Mouse (Mus musculus) ovary, postnatal 36 days (tissue): ENCODE data around the gene Gucy2g.

Experiments used
- DNase-seq: peaks from one replicate; pipeline ENCODE4 v3.0.0; 2022; ENCODE audit warnings: low spot score, mixed read lengths

Gucy2g gene

DNA sequence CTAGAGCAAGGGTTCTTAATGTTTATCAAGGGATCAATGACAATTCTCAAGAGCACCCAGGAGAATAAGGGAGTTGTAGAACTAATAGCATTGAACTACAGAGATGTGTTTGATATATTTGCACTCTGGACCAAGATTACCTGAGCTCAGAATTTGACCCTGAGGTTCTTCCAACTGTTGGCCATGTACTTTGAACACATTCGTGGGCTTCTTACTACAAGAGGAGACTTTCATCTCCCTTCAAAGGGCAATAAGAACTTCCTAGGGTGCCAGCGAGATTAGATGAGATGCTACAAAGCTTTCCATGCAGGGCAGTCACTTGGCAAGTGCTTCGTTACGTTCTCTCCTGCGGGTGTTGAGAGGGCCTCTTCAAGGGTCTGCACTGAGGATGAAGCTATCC is 6.5 kb upstream of the Gucy2g start:
- no peak for DNase-seq

DNA sequence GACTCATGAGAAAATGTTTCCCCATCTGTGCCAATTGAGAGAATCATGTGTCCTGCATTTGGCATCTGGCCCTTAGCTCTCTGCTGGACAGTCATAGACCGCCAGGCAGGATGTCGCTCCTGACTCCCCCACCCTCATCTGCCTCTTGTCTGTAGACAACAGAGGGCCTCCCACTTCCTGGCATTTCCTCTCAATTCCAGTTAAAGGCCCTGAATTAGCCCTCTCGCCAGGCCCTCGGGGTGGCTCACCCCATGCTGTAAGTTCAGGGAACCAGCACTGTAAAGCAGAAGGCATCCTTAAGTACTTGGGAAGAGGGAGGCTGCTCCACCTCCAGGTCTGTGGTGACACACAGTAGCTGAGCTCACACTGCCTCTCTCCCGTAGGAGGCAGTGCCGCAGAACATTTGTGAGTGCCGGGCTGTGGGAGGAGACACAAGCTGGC is 3.8 kb upstream of the Gucy2g start:
- DNase-seq = peak; percentile 29

DNA sequence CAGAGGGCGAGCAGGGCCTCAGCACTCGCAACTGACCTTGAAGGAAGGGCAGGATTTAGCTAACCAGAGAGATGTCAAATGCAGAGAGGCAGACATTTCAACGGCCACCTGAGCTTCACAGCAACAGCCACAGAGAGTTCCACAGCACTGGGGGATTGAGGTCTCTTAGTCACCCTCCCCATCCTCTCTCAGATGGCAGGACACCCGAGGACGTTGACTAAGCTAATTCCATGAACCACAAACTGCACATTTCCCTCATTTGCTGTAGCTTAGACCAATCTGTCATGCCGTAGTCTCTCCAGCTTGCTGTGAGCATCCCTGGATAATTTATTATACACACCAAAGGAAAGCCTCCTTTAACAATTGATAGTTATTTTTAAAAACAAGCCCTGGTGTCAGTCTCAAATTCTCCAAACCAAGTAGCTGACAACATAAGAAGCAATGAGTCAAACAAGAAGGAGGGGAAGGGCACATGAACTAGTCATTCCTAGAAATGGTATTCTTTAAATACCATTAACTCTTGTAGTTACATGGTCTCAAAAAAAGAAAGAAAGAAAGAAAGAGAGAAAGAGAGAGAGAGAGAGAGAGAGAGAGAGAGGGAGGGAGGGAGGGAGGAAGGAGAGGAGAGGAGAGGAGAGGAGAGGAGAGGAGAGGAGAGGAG is 1.1 kb downstream of the Gucy2g start:
- DNase-seq = no peak

DNA sequence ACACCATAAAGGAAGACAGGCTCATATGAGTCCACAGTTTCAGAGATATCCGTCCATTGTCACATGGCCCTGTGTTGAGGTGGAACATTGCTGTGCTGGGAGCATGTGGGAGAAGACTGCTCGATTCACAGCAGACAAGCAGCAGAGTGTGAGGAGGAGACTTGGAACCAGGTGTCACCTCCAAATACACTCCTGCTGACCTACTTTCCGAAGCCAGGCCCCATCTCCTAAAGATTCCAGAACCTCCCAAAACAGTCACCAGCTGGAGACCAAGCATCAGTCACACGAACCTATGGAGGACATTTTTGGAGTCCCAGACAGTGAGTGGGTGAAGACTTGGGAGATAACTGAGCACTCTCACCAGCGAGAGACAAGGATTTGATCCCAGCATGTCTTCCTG is 4.5 kb downstream of the Gucy2g start:
- DNase-seq = no peak

DNA sequence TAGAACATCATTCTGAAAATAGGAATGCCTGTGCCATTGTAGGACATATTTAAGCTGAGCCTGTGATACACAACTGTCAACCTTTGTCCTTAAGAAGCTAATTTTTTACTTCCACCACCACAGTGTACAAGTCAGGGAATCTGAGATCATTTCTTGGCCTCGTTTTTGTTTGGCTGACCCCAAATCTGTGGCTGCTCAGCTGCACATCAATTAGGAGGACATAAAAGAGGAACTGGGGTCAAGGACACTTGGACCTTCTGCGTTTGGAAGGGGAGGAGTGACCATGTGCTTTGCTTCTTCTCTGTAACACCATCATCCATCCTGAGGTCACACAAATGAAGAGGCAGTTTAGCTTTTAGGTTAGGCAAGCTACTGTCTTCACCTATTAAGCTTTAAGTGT is 5.0 kb downstream of the Gucy2g start:
- DNase-seq = no peak

DNA sequence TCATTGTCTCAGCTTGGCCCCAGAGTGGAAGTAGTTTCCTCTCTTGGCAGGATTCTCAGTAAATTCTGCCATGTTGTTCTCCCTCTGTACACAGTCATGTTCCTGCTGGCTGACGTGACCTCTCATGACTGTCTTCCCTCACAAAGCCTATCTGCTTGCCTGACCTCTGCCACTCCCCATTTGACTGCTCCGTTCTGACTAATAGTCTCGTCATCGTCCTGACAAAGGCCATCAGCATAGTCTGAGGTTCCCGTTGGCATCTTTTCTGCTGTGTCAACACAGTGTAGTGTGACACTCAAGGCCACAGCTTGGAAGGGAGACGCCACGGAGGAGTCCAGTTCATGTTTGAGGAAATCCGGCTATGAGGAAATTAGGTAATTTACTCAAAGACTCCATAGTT is 8.9 kb downstream of the Gucy2g start:
- DNase-seq = no peak

DNA sequence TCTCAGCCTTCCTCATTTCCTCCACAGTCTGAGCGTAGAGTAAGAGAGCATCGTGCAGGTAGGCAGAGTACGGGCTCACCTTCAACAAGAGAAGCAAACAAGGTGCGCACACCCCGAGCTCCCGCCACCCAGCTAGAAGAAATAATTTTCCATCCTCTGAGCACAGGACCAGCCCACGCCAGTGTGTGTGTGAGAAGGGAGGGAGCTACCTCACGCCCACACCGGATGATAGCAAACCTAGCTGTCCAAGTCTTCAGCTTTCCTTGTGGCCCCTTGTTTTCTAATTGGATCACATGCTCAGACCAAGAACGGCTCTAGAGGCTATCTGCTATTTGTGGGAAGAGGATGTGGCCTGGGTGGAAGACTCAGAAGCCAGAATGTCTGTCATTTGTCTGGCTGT is 10.0 kb downstream of the Gucy2g start:
- DNase-seq = no peak

DNA sequence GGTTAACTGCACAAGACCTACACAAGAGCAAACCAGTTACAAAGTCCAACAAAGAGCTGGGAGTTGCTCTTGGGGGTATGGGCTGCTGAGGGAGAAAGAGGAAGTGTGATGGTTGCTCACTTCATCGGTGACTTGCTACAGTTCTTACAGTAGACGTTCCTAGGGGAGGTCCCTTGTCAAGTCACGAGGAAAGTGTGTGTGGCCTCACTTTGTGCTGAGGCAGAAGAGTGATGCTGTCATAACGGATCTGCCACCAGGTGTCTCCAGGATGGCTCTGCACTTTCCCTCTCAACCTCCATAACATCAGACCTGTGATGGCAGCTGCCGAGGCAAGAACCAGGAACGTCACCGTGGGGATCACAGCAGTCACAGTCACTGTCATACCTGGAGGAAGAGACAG is 13.9 kb downstream of the Gucy2g start:
- DNase-seq = no peak

DNA sequence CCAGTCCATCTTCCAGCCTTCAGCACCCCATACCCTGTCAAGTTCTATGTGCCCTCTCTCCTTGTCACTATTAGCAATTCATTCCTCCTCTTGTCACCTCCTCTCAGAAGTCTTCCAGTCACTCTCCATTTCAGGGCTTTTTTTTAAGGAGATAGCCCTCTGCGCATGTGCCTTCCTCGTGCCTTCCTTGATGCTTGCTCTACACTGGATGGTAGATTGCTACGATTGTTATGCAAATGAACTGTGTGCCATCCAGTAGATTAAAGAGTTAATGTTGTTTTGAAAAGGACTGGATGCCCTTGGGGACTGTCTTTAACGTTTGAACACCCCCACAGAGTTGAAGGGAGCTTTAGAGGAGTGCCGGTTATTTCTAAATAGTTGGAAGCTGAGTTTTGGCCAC is 14.4 kb downstream of the Gucy2g start:
- no peak for DNase-seq

DNA sequence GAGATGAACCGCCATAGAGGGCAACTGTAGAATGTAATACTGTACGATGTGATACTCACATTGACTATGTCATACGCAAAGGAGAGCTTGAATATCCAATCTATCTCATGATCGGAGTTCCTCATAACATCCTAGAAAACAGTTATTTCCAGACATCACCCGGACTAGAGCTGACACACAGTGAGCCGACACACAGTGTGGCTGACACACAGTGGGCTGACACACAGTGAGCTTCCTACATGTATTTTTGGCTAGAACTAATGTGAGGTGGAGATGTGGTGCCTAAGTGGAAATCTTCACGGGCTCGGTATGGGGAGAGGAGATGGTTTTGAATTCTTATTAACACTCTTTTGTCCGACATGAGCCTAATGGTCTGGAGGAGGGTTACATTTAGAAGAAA is 18.8 kb downstream of the Gucy2g start:
- DNase-seq = no peak

DNA sequence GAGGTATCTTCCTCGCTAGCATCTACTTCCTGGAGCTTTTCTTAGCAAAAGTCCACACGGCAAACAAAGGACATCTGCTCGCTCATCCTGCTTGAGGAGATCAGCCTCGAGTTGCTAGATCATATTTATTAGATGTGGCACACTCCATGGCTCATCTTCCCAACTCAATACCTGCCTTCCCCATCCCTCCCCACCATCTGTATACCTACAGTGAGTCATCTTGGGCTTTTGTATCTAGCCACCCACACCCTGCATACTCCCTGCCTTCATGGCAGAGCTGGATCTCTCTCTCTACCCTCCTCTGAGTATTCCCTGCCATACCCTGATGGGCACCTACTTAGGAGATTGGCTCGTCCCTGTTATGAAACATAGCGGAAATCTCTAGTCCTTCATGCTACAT is 19.8 kb downstream of the Gucy2g start:
- no peak for DNase-seq

DNA sequence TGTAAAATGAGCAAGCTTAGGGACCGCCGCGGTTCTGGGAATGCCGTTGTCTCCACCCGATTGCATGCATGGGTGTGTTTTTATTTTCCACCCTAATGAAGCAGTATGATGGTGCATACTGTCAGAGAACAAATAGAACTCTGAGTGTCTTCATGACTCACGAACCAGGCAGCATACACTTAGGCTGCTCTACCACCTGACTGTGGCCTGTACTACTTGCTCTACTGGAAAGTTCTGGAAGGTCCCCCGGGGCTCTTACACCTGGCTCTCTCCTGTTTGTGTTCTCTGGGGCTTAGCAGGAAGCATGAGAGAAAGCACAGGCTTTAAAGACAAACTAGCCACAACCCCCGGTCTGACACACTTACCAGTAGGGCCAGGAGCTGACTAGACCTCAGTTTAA is 21.7 kb downstream of the Gucy2g start:
- no peak for DNase-seq

DNA sequence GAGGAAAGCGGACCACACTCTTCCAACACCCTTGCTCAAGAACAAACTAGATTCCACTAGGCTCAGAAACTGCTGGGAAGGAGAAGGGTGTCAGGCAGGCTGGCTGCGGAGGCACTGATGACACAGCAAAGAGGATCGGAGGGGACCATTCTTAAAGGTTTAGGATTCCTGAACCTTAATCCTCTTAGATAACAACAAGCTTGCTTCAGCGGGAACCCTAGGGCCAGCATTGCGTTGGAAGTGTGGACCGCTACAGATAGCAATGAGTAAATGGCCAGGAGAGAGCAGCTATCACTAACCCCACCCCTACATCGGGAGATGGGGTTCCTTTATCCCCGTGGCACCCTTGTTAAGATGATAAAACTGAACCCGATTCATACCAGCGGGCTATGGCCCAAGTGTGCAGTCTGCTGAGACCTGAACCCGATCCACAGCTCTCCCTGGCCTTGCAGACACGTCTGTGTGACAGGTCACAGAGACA is 22.3 kb downstream of the Gucy2g start:
- DNase-seq = no peak

DNA sequence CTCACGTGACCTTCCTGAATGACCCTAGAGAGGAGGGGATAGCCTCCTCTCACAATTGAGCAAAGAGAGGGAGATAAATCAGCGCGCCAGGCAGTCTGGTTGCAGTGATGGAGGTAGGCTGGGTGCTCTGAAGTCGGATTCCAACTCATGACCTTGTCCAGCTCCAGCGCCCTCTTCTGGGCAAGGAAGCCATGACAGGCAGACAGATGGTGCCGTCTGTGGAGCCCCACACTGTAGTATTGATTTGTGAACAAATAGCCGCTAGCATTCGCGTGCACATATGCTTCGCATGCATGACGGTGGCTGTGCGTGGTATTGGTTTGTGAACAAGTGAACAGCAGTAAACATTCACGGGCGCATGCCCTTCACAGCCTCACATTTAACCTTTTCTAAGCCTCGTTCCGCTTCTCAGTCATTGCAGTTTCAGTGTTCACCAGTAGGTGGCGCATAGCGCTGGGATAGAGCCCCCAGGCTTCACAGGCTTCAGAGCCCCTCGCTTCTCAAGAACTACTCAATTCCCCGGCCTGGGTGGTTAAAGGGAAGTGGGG is 22.8 kb downstream of the Gucy2g start:
- DNase-seq = peak; percentile 80

DNA sequence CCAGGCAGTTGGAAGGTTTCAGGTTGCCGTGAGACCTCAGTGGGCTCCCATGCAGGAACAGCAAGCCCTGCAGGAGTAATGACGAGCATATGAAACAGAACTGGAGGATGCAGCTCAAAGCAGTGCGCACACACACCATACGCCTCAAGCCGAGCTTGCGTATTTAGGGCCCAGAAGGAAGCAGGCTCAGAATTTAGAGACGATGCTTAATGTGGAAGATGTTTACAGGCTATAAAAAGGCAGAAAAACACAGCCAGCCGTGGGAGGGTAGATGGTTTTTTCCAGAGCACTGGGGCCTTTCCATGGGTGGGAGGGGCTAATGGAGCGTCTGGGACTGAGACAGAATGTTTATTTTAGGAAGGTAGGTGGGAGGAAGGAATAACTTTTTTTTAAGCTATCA is 23.7 kb downstream of the Gucy2g start:
- no peak for DNase-seq

DNA sequence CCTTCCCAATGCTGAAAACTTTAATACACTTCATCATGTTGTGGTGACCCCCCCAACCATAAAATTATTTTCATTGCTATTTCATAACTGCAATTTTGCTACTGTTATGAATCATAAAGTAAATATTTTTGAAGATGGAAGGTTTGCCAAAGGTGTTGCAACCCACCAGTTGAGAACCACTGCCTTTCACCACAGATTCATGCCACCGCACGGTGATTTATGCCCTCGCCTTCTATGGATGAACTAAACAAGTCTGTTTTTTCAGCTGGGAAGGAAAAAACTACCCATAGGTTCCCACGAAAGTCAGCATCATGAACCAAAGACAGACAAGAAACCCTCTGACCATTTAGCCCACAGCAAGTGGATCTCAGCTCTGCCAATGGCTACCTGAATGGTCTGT is 24.2 kb downstream of the Gucy2g start:
- DNase-seq = no peak

DNA sequence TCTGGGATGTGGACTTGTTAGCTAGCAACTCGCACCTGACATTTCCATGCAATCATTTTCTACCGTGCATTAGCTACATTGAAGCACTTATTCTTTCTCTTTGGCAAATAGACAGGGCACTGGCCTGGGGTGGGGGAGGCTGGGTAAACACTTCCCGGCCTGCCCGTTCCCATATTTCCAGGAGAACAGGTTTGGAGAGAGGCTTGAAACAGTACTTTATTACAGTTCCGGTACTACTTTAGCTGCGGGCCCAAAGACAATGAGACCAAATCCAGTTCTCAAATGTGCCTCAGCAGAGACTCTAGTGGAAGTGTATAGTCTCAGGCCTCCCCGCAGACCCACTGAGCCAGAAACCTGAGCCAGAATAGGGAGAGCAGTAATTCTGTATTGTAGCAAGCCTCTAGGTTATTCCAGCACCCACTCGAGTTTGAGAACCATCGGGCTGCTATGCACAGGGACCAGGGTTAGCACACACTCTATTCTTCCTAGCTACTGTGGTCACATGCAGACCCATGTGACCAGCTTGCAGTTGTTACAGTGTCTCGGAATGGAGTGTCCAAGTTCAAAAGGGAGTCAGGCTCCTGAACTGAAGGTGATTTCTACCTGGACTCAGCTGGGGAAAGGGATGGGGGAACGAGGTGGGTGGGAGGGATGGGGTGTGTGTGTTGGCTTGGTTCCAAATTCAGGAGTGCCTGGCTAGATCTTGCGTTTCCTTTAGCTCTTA is 27.3 kb downstream of the Gucy2g start:
- no peak for DNase-seq

DNA sequence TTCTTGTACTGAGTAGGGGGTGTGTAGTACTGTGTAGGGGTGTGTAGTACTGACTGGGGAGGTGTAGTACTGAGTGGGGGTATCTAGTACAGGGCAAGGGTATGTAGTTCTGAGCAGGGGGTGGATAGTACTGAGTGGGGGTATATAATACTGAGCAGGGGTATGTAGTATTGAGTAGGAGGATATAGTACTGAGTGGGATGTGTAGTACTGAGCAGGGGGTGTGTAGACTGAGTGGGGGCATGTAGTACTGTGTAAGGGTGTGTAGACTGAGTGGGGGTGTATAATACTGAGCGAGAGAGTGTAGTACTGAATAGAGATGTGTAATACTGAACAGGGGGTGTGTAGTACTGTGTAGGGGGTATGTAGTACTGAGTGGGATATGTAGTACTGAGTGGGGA is 29.3 kb downstream of the Gucy2g start:
- DNase-seq = no peak

DNA sequence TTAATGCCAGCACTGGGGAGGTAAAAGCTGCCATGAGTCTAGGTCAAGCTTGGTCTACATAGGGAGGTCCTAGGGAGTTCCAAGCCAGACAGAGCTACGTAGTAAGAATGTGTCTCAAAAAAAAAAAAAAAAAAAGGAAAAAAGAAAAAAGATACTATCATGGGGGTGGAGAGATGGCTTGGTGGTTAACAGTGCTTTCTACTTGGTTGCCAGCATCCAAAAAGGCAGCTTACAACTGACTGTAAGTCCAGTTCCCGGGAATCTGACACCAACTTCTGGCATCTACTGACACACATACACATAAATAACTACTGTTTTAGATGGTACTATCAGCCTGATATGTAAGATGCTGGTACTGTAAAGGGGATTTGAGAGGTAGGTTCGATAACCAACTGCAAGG is 32.0 kb downstream of the Gucy2g start:
- no peak for DNase-seq

DNA sequence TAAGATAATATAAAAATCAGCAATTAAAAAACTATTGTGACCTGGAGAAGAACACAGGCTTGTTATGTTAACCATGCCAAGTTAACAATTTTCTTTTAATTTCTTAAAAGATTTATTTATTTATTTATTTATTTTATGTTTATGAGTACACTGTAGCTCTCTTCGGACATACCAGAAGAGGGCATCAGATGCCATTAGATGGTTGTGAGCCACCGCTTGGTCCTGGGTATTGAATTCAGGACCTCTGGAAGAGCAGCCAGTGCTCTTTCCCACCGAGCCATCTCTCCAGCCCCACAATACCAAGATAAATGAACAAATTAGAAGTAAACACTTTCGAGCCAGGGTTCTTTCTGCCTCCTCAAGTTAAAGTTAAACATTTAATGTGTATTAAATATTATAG is 32.4 kb downstream of the Gucy2g start:
- DNase-seq = no peak

DNA sequence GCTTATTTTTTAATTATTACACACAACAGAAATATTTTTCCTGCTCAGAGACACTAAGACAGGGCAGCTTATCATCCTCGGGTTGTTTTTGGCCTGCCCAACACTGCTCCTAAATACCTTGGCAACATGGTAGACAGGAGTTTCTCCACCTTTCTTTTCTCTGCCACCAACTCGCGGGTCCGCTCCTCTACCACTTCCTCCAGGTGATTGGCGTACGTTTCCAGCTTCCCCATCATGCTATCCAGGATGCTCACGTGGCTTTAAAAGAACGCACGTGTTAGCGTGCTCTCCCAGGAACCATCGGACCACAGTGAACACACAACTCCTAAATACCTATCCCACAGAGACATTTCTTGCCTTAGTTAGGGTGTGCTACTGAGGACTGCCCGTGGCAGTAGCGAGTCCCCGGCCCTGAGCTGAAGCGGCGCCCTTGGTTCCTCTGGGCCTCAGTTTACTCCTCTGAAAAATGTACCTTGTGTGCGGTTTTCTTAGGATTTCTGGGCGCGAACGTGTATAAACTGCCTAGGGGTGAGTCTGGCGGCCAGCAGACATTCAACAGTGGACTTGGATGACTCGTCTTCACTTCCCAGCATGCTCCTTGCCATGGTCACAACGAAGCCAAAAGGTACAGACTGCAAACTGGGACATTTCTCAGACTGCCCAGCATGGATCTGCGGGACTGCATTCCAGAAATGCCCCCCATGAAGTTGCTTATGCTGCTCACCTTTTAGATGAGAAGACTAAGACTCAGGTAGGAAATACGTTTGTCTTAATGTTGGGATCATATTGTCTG is 33.1 kb downstream of the Gucy2g start:
- DNase-seq = no peak

DNA sequence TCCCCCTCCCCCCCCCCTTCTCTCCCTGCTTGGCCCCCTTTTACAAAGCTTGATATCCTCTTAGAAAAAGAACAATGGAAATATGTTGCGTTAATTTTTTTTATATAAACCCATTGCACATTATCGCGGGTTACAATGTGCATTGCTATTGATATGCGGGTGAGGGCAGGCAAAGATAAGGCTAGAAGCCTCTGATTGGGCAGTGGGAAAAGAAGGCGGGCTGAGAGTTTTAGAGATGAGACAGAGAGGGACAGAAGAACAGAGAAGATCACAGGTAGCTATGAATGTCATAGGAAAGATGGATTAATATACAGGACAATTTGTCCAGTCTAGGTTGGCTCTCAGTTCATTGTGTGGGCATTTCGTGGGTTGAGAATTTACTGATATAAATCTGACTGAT is 33.8 kb downstream of the Gucy2g start:
- no peak for DNase-seq
